ENCODE assay signal across 9 mouse cellular contexts in genomic region chr11:69715929-69716328, GRCm38 (mm10). TPM values are rescaled to one million over a fixed set of nuclear protein-coding genes. Genes with fewer than 3 reads are reported as not detected.
DNase-seq lines count a peak whose midpoint lies in the region; ATAC-seq and TF ChIP-seq lines count a peak whose summit lies in the region.
"Had no signal": no experiment of that assay in that cellular context is flagged by ENCODE, and none has a peak within 500 bp of the region (broad histone marks: within the 10 kb centered on the region; RNA-seq: fewer than 3 reads in every experiment).

No protein-coding gene starts in this region.

- no peak overlapping the region for H3K9ac ChIP-seq in lung, postnatal 0 days (replicated peaks; ENCODE audit: low read depth)
- H3K9ac ChIP-seq: limb, embryonic 15.5 days had no signal

- TF ChIP-seq EP300 in lung, postnatal 0 days (IDR thresholded peaks at IDR 0.05), result no peak

- H3K4me1 ChIP-seq in kidney, adult 2 months (ENCODE audit: control insufficient read depth, insufficient read depth, low read length), result peaks cover 18% of the 10 kb centered on the region; the same call in 1 of the 2 replicates
- H3K4me1 ChIP-seq in lung, postnatal 0 days (ENCODE audit: insufficient read depth, low read depth, low read length), result no peaks in the 10 kb centered on the region

- no peaks in the 10 kb centered on the region for H3K27me3 ChIP-seq in kidney, adult 2 months (replicated peaks; ENCODE audit: control insufficient read depth, insufficient read depth, low read length)
- no peaks in the 10 kb centered on the region for H3K27me3 ChIP-seq in lung, postnatal 0 days (replicated peaks; ENCODE audit: insufficient read depth, low read length)
- H3K27me3 ChIP-seq: limb, embryonic 15.5 days had no signal

- H3K36me3 ChIP-seq in kidney, adult 2 months (ENCODE audit: control insufficient read depth, insufficient read depth, low read length), result no peaks in the 10 kb centered on the region
- H3K36me3 ChIP-seq in lung, postnatal 0 days (ENCODE audit: insufficient read depth, low read length), result no peaks in the 10 kb centered on the region
- H3K36me3 ChIP-seq: limb, embryonic 15.5 days had no signal

- no peaks in the 10 kb centered on the region for H3K9me3 ChIP-seq in lung, postnatal 0 days (ENCODE audit: low read length)
- H3K9me3 ChIP-seq: limb, embryonic 15.5 days had no signal

- peak; percentile 70 for ATAC-seq in lung, postnatal 0 days
- ATAC-seq in monocyte, adult 5-6 weeks (replicated peaks; ENCODE audit: insufficient number of reproducible peaks, low FRiP score, low TSS enrichment, poor library complexity, severe bottlenecking), result no peak

- WGBS in kidney, adult 2 months, result 35% methylated on average over 5 of the region's 5 CpGs
- 12% methylated on average over 5 of the region's 5 CpGs for WGBS in lung, postnatal 0 days

- no peak for TF ChIP-seq CTCF in kidney, adult 2 months (conservative IDR thresholded peaks at IDR 0.05; ENCODE audit: insufficient read depth, insufficient read length, low read depth, low read length)
- no peak for TF ChIP-seq CTCF in lung, postnatal 0 days (IDR thresholded peaks at IDR 0.05)

- H3K4me2 ChIP-seq in lung, postnatal 0 days (replicated peaks; ENCODE audit: low read depth, low read length), result no peak overlapping the region
- H3K4me2 ChIP-seq: limb, embryonic 15.5 days had no signal

- no peak overlapping the region for H3K4me3 ChIP-seq in kidney, adult 2 months (ENCODE audit: insufficient read depth, low read depth, low read length)
- no peak overlapping the region for H3K4me3 ChIP-seq in lung, postnatal 0 days (ENCODE audit: low read depth, low read length)
- H3K4me3 ChIP-seq: limb, embryonic 15.5 days had no signal

- TF ChIP-seq POLR2A in kidney, adult 2 months (IDR thresholded peaks at IDR 0.05; ENCODE audit: low read depth, low read length), result no peak

- no peak overlapping the region for H3K27ac ChIP-seq in kidney, adult 2 months (ENCODE audit: insufficient read depth, low read depth, low read length)
- no peak overlapping the region for H3K27ac ChIP-seq in lung, postnatal 0 days (ENCODE audit: low read length)
- H3K27ac ChIP-seq: limb, embryonic 15.5 days had no signal

- DNase-seq in kidney, adult 2 months, result peak; percentile 46
- DNase-seq in kidney, adult 8-10 months, result no peak
- DNase-seq in adrenal gland, adult 8-10 months, result peak; percentile 78
- DNase-seq in hindlimb bud, embryonic 11.5 days (ENCODE audit: extremely low spot score, low read depth, low spot score), result peak; percentile 46
- peak; percentile 78 for DNase-seq in lung, postnatal 0 days (ENCODE audit: low spot score)
- DNase-seq in ovary, postnatal 14 days (ENCODE audit: low spot score), result no peak
- no peak for DNase-seq in cerebellum, postnatal 10 days

RNA-seq across cellular contexts. Expression of gene Tnfsfm13, which starts 20.0 kb away (rescaled TPM):
- polyA plus RNA-seq in kidney, adult 2 months (2012; rRNA removed), result 11.0 and 11.6 TPM in 2 replicates
- 1 to 10 TPM; 3.4 to 8.4 (median 7.9) TPM for total RNA-seq in adrenal gland, adult 8-10 months (2022)
- polyA plus RNA-seq in lung, postnatal 0 days (2015; fragmentation: Nextera tagmentation; extraction: Ambion mirVana), result 11.9 and 13.1 TPM in 2 replicates
- 23.9 to 50.5 TPM (median 24.3 TPM) in 3 replicates for total RNA-seq in monocyte, adult 5-6 weeks (2017)

RNA-seq across cellular contexts. Expression of gene Tnfsf12, which starts 20.3 kb away (rescaled TPM):
- polyA plus RNA-seq in kidney, adult 2 months (2012; rRNA removed), result 55.5 and 65.1 TPM in 2 replicates
- 10 to 100 TPM; 24.1 to 47.6 (median 36.3) TPM for total RNA-seq in adrenal gland, adult 8-10 months (2022)
- polyA plus RNA-seq in lung, postnatal 0 days (2015; fragmentation: Nextera tagmentation; extraction: Ambion mirVana), result 12.0 and 13.6 TPM in 2 replicates
- 2.5 to 23.1 TPM (median 10.7 TPM) in 3 replicates for total RNA-seq in monocyte, adult 5-6 weeks (2017)

RNA-seq across cellular contexts. Expression of gene Tnfsf13, which starts 30.3 kb away (rescaled TPM):
- 3.8 and 4.1 TPM in 2 replicates for polyA plus RNA-seq in kidney, adult 2 months (2012; rRNA removed)
- 1 to 10 TPM; 2.5 to 7.3 (median 4.5) TPM for total RNA-seq in adrenal gland, adult 8-10 months (2022)
- 4.4 and 6.7 TPM in 2 replicates for polyA plus RNA-seq in lung, postnatal 0 days (2015; fragmentation: Nextera tagmentation; extraction: Ambion mirVana)
- total RNA-seq in monocyte, adult 5-6 weeks (2017), result 40.3 to 90.5 TPM (median 78.8 TPM) in 3 replicates

RNA-seq across cellular contexts. Expression of gene Senp3, which starts 34.0 kb away (rescaled TPM):
- polyA plus RNA-seq in kidney, adult 2 months (2012; rRNA removed), result 41.8 and 43.5 TPM in 2 replicates
- total RNA-seq in adrenal gland, adult 8-10 months (2022), result 10 to 100 TPM; 72.5 to 92.1 (median 85.0) TPM
- 36.0 and 37.8 TPM in 2 replicates for polyA plus RNA-seq in lung, postnatal 0 days (2015; fragmentation: Nextera tagmentation; extraction: Ambion mirVana)
- total RNA-seq in monocyte, adult 5-6 weeks (2017), result 67.5 to 144 TPM (median 118 TPM) in 3 replicates

RNA-seq across cellular contexts. Expression of gene Polr2a, which starts 42.5 kb away (rescaled TPM):
- polyA plus RNA-seq in kidney, adult 2 months (2012; rRNA removed), result 25.3 and 37.8 TPM in 2 replicates
- 100 to 1,000 TPM in 2 of 4 experiments, 10 to 100 TPM in 2; 85.2 to 125 (median 101) TPM for total RNA-seq in adrenal gland, adult 8-10 months (2022)
- 14.0 and 15.3 TPM in 2 replicates for polyA plus RNA-seq in lung, postnatal 0 days (2015; fragmentation: Nextera tagmentation; extraction: Ambion mirVana)
- total RNA-seq in monocyte, adult 5-6 weeks (2017), result 21.5 to 120 TPM (median 48.7 TPM) in 3 replicates

Comparison
In these comparisons a context has a peak if more than half of its experiments do, and no peak if none do; other contexts are left out.
1. DNase-seq: peak in kidney, adult 2 months (single experiment), adrenal gland, adult 8-10 months (single experiment), hindlimb bud, embryonic 11.5 days (single experiment) and lung, postnatal 0 days (single experiment); none in kidney, adult 8-10 months (0 of 2), ovary, postnatal 14 days (single experiment) and cerebellum, postnatal 10 days (0 of 2).